37 mouse cellular contexts compared by ENCODE assay signal in the genomic region with DNA sequence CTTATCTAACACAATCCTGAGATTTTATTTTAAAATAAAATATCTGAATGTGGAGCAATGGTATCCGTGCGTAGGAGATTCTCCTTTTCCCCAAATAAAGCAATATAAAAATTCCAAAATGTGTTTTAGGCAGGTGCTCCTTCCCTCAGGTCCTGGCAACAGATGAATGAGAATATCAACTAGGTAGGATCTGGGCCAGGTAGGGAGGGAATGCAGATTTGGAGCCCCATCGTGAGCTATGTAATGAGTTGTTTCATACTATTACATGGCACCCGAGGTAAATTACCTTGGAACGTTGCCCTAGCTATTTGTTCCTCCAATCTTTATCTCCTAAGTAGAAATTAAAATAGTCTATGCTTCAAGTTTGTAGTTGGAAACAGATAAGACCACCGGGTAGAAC. TPM values are rescaled to one million over a fixed set of nuclear protein-coding genes. Genes with fewer than 3 reads are reported as not detected.
"Had no signal": no experiment of that assay in that cellular context is flagged by ENCODE, and none has a peak within 500 bp of the region (broad histone marks: within the 10 kb centered on the region; RNA-seq: fewer than 3 reads in every experiment).

No protein-coding gene starts in this region.

- H3K27me3 ChIP-seq: heart, embryonic 12.5 days; hindbrain, embryonic 12.5 days; intestine, embryonic 15.5 days; limb, embryonic 12.5 days; liver, embryonic 13.5 days; liver, embryonic 15.5 days had no signal

- H3K27ac ChIP-seq: gastrocnemius, adult 2 months; heart, embryonic 10.5 days; hindbrain, embryonic 10.5 days; hindbrain, embryonic 12.5 days; hindbrain, embryonic 14.5 days; intestine, embryonic 15.5 days; layer of hippocampus, adult 2 months; left cerebral cortex, adult 2 months; limb, embryonic 10.5 days; limb, embryonic 12.5 days; liver, embryonic 13.5 days; liver, embryonic 15.5 days had no signal

- H3K4me1 ChIP-seq: heart, embryonic 10.5 days; heart, embryonic 12.5 days; hindbrain, embryonic 10.5 days; hindbrain, embryonic 12.5 days; intestine, embryonic 15.5 days; limb, embryonic 10.5 days; limb, embryonic 12.5 days; liver, embryonic 13.5 days; liver, embryonic 15.5 days had no signal

- H3K9me3 ChIP-seq: heart, embryonic 10.5 days; heart, embryonic 12.5 days; hindbrain, embryonic 10.5 days; hindbrain, embryonic 12.5 days; intestine, embryonic 15.5 days; limb, embryonic 10.5 days; limb, embryonic 12.5 days; liver, embryonic 13.5 days; liver, embryonic 15.5 days had no signal

- ATAC-seq: hindbrain, embryonic 16.5 days; inflammation-experienced regulatory T-cells, adult 6 months; intestine, embryonic 15.5 days; intestine, postnatal 0 days had no signal

- DNase-seq: gastrocnemius, adult 2 months; gastrocnemius, postnatal 10 days; gastrocnemius, postnatal 25 days; heart, adult 18-20 months; heart, postnatal 10 days; heart, postnatal 4 days; kidney, adult 18-20 months; kidney, adult 8-10 months; kidney, postnatal 10 days; kidney, postnatal 25 days; kidney, postnatal 4 days; liver; liver, embryonic 13.5 days had no signal

- H3K9ac ChIP-seq: heart, embryonic 12.5 days; hindbrain, embryonic 12.5 days; hindbrain, embryonic 14.5 days; intestine, embryonic 15.5 days; limb, embryonic 12.5 days; liver, embryonic 13.5 days; liver, embryonic 15.5 days had no signal

- H3K36me3 ChIP-seq: heart, embryonic 10.5 days; heart, embryonic 12.5 days; hindbrain, embryonic 10.5 days; hindbrain, embryonic 12.5 days; intestine, embryonic 15.5 days; limb, embryonic 10.5 days; limb, embryonic 12.5 days; liver, embryonic 13.5 days; liver, embryonic 15.5 days had no signal

- H3K4me2 ChIP-seq: heart, embryonic 12.5 days; hindbrain, embryonic 12.5 days; hindbrain, embryonic 14.5 days; intestine, embryonic 15.5 days; limb, embryonic 12.5 days; liver, embryonic 11.5 days; liver, embryonic 13.5 days; liver, embryonic 15.5 days had no signal

- H3K4me3 ChIP-seq: gastrocnemius, adult 2 months; heart, embryonic 10.5 days; heart, embryonic 12.5 days; hindbrain, embryonic 10.5 days; hindbrain, embryonic 12.5 days; intestine, embryonic 15.5 days; layer of hippocampus, adult 2 months; left cerebral cortex, adult 2 months; limb, embryonic 10.5 days; limb, embryonic 12.5 days; liver, embryonic 13.5 days; liver, embryonic 15.5 days had no signal

RNA-seq across cellular contexts. Expression of a gene that starts 25.9 kb away (rescaled TPM):
- total RNA-seq: left cerebral cortex, adult 2 months; left cerebral cortex, postnatal 36 days had no signal
- polyA plus RNA-seq: inflammation-experienced regulatory T-cells, adult 6 months; liver, embryonic 15.5 days had no signal

RNA-seq across cellular contexts. Expression of a gene that starts 29.1 kb away (rescaled TPM):
- total RNA-seq: gastrocnemius, adult 2 months; gastrocnemius, postnatal 10 days; gastrocnemius, postnatal 25 days; gastrocnemius, postnatal 4 days; granulocyte monocyte progenitor cell, adult 5-6 weeks; heart, adult 18-20 months; heart, adult 8-10 months; heart, postnatal 10 days; heart, postnatal 25 days; heart, postnatal 4 days had no signal
- polyA plus RNA-seq: heart, embryonic 10.5 days; heart, embryonic 12.5 days; heart, embryonic 14.5 days; heart, embryonic 16.5 days; kidney, embryonic 14.5 days; kidney, embryonic 16.5 days; limb, embryonic 10.5 days; liver, embryonic 11.5 days; liver, embryonic 13.5 days; liver, embryonic 15.5 days had no signal
